Mouse (Mus musculus): ENCODE data around the gene Rhd.

Gene Rhd

GRCm38 (mm10) chr4:134930190-134930589, 65.9 kb downstream of the Rhd start:
- DNase-seq (ENCODE audit: low read depth, low spot score): no peak

GRCm38 (mm10) chr4:134930684-134931481, 66.5 kb downstream of the Rhd start, which contains the start of gene Syf2:
Syf2 (plus strand) TSS chr4:134930898.
- peak; percentile 99 for DNase-seq (ENCODE audit: low read depth, low spot score)

- no peak for DNase-seq (ENCODE audit: low read depth, low spot score)
Observed at GRCm38 (mm10) chr4:134937240-134938176, 73.2 kb downstream of the Rhd start.

GRCm38 (mm10) chr4:134939900-134940299, 75.6 kb downstream of the Rhd start:
- no peak for DNase-seq (ENCODE audit: low read depth, low spot score)

- no peak for DNase-seq (ENCODE audit: low read depth, low spot score)
Observed at GRCm38 (mm10) chr4:134943758-134944538, 79.6 kb downstream of the Rhd start.
